Mouse (Mus musculus) adrenal gland, adult 2 months (tissue): ENCODE data around the gene 4930564D02Rik. TPM values are rescaled to one million over a fixed set of nuclear protein-coding genes. Genes with fewer than 3 reads are reported as not detected.

ENCODE experiments used
- DNase-seq: peaks from one replicate; pipeline ENCODE4 v3.0.0; 2021
- polyA plus RNA-seq: library from polyadenylated mRNA; depleted of rRNA; stranded (reverse); fragments of >200 nt; gene quantifications from 2 replicates; pipeline ENCODE4 v1.2.3, GENCODE M21; 2012
- total RNA-seq, 2 experiments: library from RNA; stranded (reverse); gene quantifications; 2 replicates each; pipeline ENCODE4 v1.2.3; 2021

The 4930564D02Rik gene
- total and polyA plus RNA-seq, 3 experiments = not detected

DNA sequence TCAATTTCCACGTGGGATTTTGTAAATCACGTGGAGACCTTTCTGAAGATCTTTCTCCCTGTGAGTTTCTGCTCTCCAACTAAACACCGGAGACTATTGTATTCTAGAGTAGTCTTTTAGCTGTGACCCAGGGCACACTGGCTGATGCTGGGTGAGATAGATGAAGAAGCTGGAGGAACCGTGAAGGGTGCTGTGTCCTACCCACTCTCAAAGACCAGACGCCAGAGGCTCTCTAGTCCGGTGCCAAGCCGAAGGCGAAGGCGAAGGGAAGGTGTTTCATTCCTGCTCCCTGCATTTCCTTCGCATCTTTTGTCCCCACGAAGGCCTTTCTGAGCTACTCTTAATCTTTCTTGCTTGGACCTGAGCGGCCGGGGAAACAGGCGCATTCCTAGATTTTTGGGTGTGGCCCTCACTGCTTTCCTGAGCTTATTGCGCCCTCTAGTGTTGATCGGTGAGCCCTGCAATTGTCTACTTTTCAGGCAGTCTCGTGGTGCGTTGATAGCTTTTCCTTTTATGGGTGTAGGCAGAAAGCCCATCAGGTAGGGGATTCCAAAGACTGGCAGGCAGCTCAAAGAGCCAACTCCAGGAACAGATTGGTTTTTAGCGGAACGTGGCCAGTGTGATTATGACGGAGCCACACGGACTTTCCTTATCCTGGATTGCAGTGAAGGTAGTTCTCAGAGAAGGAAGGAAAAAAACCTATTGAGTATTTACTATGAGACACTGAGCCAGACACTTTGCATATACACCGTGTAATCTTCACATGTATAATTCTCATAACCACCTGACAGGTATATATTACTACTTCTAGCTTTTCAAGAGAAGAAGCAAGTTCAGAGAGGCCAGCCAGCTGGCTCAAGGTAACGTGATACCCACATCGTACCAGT lies 7.8 kb upstream of the 4930564D02Rik start:
- DNase-seq = peak; percentile 84

DNA sequence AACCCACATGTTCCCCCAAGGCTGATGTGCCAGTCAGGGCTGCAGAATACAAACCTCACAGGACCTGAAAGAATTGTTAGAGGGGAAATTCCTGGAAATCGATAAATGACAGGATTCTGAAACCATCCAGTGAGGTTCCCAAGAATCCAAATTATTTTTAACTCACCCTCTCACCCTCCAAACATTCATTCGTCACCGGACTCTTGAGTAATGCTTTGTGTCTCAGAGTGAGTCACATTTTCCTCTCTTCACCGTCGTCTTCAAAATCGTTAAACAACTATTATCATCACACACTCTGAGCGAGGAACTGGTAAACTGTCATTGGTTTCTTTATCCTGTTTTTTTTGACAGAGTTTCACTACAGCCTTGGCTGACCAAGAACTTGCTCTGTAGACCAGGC lies 6.7 kb upstream of the 4930564D02Rik start:
- peak; percentile 59 for DNase-seq

DNA sequence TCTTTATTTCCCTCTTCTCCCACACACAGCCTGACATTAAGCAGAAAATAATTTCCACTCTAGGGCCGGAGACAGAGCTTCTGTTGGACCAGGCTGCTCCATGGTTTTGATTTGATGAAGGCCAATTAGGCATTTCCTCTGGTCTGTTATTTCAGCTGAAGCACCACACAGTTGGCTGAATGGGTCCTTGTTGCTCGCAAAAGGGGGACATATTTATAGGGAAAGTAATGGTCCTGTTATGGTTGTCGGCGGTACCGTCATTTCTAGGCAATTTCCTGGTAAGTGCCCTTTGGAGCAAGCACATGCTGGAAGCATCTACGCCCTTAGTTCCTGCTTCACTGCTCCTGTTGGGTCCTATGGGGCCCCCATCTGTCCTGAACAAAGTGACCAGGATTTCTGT lies 5.7 kb upstream of the 4930564D02Rik start:
- DNase-seq = no peak

DNA sequence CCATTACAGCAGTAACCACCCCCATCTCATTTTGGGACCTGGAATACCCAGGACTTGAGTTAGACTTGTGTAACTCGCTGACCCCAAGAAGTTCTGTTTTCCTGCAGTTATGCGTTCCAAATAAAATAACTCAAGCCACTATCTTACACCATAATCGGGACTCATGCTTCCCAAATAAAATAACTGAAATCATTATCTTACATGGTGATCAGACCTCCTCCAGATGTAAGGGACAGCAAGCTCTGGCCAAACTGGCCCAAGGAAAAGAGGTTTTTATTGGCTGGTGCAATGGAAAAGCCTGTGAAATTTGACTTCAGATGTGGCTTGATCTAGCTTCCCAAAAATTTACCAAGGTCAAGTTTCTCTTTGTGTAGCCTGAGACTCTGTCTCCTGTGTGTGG lies 5.1 kb upstream of the 4930564D02Rik start:
- no peak for DNase-seq

DNA sequence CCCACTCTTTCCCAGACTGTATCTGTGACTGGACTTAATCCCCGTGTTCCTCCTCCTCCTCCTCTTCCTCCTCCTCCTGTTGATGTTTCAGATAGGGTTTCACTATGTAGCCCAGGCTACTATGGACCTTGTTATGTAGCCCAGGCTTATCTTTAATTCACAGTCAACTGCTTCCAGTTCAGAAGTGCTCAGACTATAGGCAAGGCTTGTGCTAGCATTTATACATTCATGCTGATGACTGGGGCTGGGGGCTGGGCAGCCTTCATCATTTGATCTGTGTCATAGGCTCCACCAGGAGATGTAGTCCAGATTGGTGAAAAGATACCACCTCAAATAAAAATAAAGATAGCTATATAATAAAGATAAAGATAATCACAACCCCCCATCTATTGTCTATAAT lies 4.7 kb upstream of the 4930564D02Rik start:
- DNase-seq = no peak

DNA sequence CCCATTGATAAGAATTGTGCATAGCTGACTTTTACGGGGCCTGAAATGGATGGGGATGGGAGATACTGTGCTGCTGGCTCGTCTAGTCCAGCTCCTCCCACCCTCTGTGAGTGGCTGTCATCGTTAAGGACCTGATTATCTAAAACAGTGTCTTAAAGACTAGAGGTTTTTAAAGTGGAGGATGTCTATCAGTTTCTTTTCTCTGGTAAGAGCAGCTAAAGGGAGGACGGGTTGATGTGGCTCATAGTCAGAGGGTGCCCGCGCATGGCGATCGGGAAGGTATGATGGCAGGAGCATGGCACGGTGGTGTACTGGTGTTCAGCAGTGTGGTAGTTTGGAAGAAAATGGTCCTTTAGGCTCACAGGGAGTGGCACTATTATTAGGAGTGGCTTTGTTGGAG lies 4.0 kb upstream of the 4930564D02Rik start:
- DNase-seq = no peak

DNA sequence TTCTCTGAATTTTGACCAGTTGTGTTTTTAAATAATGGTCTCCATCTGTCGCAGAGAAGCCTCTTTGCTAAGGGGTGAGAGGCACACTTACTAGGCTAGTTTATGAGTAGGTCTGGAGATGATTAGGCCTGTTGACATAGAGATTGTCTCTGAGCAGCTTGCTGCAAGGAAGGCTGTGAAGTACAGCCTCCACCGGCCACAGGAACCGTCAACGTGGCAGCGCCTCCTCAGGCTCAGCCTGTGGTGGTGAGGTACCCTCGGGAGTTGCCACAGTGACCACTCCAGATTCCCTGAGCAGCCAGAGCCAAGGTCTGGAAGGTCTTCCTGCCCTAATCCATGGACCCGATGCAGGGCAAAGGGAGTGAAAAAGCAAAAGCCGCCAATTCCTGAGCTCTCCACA lies 3.9 kb downstream of the 4930564D02Rik start:
- no peak for DNase-seq

DNA sequence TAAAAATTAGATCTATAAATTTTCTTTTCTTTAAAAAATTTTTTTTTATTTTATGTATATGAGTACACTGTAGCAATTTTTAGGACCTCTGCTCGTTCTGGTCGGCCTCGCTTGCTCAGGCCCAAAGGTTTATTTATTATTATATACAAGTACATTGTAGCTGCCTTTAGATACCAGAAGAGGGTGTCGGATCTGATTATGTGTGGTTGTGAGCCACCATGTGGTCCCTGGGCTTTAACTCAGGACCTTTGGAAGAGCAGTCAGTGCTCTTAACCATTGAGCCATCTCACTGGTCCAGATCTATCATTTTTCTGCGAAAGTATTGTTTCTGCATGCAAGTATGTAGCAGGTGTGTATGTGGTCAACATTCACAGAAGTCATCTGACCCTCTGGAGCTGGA lies 4.6 kb downstream of the 4930564D02Rik start:
- DNase-seq = no peak

DNA sequence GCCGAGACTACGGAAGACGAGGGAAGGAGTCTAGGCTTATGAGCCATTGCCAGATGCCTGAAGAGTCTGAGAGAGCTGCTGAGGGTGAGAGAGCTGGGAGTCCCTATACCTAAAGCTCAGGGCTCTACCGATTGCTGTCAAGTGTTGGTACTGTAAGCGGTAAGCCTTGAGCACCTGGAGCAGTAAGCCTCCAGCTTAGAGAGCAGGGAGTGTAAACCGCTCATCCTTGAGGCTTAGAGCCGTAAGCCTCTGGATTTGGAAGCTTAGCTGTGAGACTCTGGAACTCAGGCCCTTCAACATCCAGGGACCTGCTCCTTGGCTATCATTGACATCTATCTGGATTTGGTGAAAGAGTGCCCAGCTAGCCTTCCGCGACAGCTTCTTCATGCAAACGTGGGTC lies 5.9 kb downstream of the 4930564D02Rik start:
- DNase-seq = no peak

DNA sequence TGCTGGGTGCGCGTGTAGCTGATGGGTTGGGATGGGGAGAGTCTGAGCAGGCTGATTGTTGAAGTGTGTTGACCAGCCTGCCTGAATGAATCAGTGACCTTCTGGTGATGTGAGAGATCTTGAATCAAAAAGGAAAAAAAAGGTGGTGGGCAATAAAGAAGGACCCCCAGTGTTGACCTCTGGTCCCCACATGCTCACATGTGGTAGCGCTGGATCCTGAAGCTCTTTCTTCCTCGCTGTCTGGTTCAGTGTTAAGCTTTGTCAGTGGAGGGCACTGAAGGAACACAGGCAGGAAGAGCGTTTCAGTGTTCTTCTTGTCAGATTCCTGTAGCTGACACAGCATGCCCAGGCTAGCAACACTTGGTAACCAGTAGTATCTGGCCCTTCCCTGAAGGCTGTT lies 9.2 kb downstream of the 4930564D02Rik start:
- DNase-seq = no peak

DNA sequence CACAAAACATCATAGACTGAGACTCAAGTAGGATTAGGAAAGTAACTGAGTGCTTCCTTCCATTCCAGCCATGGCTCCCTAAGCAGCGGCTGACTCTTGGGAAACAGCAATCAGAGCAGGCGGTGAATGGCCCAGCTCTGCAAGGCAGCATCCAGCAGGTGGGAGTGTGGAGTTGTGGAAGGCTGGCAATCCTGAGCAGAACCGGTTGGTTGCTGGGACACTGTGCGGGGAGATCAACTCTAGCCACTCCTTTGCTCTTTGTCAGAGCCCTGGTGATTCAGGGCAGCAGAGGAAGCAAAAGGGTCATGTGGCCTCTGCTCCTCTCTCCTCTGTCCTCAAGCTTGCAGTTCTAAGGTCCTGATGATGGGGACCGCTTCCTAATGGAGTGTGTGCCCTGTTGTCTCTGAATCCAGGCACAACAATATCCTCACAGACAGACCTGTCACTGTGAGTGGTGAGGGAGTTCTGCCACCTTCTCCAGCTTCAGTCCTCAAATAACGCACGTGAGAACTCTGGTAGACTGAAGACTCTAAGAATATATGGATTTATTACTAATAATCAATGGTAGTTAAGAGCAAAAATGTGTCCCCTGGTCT lies 11.7 kb downstream of the 4930564D02Rik start:
- peak; percentile 72 for DNase-seq

DNA sequence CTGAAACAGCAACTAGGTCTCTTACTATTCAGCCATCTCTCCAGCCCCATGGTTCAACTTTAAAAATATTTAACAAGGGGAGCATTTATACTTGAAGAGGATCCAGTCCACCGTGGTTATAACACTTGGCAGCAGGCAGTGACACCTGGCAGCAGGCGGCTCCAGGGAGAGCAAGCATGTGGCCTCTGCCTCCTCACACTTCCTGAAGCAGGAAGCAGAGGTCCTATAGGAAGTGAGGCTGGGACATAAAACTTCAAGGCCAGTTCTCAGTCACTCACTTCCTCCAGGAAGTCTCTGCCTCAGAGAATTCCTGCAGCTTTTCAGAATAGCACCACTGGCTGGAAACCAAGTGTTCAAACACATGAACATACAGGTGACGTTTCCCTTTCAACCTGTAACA lies 20.7 kb downstream of the 4930564D02Rik start:
- DNase-seq = peak; percentile 26

DNA sequence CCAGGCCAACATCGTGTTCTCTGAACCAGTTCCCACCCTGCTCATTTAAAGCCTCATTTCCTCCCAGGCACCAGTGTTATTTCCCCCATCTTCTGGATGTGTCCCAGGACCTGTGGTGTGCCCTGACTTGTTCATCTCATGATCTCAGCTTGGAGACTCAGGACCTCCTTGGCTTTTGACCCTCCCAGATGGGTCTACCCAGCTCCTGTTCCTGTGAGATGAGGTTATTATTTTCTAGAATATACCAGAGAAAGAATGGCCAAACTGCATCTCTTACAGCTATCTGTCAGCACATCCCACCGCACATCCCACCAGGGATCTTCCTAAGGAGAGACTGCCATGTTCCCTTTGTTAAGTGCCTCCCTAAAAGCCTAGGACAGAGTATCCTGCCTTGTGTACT lies 22.0 kb downstream of the 4930564D02Rik start:
- no peak for DNase-seq

DNA sequence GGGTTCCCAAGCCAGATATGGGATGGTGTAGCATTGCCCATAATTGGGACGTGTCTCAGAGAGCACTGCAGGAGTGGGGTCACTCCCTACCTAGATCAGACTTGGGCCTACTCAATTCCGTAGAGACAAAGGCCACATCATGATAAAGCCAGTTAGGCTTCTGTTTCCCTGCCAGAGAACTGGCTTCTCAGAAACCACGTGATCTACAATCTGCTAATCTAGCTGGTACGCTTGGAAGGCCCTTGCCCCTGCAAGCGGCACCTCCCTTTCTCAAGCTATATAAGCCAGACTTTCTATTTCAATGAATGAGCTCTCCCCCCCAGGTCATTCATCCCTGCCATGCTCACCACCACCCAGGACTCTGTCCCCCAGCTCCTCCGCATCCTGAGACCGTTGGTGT lies 23.5 kb downstream of the 4930564D02Rik start:
- DNase-seq = no peak

DNA sequence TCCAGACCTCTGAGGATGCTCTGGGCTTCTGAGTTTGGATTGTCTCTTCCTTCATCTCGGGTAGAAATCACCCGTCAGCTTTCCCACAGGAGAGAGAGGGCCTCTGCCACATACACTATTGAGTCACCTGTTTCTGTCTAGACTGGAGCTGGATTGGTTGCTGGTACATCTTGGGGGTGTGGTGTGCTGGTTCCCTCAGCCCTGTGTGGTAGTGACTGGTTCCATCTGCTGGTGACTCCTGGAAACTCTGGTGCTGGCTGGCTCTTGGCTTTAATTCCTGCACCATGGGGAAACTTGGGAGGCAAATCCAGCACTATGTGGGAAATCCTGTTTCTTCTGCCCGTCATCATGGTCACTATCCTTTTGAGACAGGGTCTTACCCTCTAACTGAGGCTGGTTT lies 24.3 kb downstream of the 4930564D02Rik start:
- peak; percentile 73 for DNase-seq

DNA sequence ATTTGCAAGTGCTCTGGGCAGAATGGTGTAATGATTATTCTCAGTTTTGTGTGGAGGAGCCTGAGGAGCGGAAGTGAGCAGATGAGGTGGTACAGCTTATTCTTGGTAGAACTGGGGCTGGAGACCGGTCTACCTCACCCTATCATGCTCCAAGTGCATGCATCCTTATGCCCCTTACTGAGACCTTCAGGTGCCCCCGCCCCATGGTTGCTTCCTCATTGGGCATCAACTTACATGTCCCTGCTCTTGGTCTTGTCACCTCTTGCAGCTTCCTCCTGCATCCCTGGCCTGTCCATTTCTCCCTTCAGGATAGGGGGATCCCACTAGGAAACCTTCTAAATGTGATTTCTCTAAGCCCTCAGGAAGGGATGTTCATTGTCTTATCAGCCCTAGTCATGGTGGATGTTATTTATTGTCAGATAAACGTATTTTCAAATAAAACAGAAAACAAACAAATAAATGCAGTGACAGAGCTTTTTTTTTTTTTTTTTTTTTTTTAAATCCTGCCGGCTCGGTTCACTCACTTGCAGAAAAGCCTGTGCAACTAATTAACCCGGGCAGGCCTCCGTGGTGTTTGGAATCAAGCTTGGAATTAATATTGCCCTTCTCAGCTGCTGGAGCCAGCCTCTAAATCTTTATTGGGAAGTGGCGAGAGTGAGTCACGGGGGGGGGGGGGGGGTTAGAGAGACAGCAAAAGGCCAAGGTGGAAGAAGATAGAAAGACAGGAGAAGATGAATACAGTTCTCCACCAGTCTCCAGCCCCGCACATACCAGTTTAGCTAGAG lies 26.3 kb downstream of the 4930564D02Rik start:
- DNase-seq = no peak

DNA sequence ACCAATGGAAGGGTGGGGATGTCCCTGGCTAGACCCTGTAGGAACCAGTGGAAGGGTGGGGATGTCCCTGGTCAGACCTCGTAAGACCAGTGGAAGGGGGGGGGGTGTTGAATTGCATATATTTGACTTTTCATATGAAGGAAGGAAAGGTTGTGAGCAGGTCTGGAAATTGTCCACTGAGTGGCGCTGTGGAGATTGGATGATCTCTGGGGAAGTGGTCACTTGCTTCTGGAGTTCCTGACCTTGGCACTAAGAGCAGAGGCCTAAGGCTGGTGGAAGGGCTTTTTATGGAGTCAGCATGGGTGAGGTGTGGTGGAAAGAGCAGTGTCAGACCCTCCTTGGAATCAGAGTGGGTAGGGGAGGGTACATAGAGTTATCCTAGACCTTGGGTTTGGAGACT lies 27.8 kb downstream of the 4930564D02Rik start:
- no peak for DNase-seq

DNA sequence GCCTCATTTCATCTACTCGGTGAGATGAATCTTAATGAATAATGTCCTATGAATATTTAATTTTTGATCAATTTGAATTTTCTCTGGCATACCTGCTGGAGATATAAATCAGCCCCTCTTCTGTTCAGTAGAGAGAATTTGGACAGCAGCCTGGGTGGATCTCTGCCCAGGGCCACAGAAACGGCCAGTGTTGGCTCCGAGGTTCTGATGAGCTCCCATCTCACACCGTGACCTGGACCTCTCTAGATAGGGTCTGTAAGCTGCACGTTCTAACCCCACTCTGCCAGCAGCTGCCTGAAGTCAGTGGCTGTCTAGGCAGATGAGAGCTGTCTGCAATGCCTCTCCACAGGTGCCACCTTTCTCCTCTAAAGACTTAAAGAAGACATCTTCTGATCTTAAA lies 28.4 kb downstream of the 4930564D02Rik start:
- DNase-seq = no peak

DNA sequence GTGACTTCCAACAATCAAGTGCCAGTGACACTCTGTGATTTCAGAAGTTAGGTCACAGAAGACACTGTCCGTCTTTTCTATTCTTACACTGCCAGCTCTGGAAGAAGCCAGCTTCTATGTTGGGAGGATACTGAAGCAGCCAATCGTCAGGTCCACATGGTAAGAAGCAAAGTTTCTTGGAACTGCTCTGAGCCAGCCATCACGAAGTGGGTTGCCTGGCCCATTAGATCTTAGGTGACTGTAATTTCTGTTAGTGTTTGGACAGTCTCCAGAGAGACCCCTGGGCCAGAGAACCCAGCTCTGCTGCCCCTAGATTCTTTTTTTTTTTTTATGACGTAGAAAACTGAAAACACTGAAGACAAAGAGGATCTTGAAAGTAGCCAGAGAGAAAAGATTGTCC lies 30.9 kb downstream of the 4930564D02Rik start:
- no peak for DNase-seq

DNA sequence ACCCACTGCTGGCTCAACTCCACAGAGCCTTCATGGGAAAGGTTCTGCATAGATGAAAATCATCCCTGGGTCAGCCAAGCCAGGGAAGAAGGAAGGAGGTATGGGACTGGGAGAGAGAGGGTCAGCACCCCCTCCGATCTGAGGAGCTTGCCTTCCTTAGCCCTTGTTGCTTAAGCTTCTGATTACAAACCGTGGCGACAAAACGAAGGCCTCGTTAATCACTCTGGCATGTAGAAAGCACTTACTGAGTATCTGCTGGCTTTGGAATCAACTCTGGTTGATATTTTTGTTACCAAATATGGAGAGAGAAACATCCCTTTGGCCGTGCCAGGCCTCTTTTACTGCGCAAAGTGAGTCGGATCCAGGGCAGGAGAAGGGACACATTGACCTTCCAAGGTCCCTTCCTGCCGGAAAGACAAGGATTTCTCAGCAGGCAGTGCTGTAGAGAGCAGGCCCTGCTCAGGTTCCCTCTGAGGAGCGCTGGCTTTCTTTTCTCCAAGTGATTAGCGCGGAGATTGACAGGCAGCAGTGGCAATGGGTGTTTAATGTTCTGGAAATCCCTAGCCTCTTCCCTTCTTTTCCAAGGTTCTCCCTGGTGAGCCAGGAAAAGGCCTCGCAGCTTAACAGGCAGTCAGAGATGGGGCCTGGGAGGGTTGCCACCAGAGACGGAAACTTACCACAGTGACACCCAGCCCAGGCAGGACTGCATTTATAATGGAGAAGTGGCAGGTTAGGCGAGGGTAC lies 33.1 kb downstream of the 4930564D02Rik start:
- no peak for DNase-seq

DNA sequence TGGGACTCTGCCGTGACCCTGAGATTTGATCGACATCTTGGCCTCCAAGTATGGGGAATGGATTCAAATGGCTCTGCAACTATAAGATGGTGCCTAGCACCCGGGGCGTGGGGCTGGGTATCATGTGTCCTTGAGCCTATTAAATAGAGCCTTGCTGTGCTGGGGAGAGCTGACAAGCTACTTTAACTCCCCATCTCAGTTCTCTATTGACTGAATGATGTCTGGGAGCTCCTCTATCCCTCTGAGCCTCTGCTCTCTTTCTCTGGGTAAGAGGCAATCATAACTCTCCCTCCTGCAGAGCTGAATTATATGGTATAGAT lies 33.6 kb downstream of the 4930564D02Rik start:
- DNase-seq = no peak

DNA sequence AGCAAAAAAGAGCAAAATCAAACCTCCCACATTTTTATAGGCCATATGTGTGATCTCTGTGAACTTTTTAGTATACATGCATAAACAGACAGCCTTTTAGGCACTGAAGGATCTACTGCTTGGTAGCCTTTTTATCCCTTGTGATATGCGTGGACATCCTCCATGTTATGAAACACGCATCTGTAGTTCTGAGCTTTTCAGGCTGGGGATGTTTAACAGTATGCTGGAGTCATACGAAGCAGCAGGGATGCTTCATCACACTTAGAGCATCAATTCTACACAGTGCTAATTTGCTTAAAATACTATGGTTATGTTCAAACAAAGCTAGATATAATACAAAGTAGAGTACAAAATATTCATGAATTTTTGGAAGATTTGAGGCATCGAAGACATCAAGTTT lies 39.2 kb downstream of the 4930564D02Rik start:
- DNase-seq = no peak
